Mouse (Mus musculus): ENCODE measurements around the gene Nip7.

DNA sequence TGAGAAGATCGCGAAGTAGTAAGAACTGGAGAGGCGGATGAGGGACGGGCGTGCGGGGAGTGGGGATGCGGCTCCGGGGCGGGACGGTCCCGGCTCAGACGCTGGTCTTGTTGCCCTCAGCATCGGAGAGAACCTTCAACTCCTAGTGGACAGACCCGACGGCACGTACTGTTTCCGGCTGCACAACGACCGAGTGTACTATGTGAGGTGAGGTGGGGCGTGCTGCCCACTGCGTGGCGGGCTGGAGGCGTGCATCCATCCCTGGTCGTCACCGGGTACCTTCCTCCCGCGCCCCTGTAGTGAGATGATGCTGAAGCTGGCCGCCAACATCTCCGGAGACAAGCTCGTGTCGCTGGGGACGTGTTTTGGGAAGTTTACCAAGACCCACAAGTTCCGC lies 294 bp downstream of the Nip7 start:
- TF ChIP-seq CTCF (IDR thresholded peaks at IDR 0.05; ENCODE audit: low read depth, low read length) (no peak), GATA1 (IDR thresholded peaks at IDR 0.05; ENCODE audit: borderline replicate concordance, low read length) (no peak)
